Mouse (Mus musculus): ENCODE data around the gene Snurf.

Snurf gene

GRCm38 (mm10) chr7:60004606-60005330, at the start of gene Snurf, which contains the start of gene Gm38393:
Snurf (minus strand) TSS chr7:60005049.
Gm38393 (minus strand) TSS chr7:60005064.
- CTCF ChIA-PET = no interaction called here

GRCm38 (mm10) chr7:60047481-60048201, 42.8 kb upstream of the Snurf start:
- CTCF ChIA-PET = no interaction called here

- CTCF ChIA-PET = no interaction called here
These were observed 8.3 kb upstream of the Snurf start for GRCm38 (mm10) chr7:60013186-60013585.

DNA sequence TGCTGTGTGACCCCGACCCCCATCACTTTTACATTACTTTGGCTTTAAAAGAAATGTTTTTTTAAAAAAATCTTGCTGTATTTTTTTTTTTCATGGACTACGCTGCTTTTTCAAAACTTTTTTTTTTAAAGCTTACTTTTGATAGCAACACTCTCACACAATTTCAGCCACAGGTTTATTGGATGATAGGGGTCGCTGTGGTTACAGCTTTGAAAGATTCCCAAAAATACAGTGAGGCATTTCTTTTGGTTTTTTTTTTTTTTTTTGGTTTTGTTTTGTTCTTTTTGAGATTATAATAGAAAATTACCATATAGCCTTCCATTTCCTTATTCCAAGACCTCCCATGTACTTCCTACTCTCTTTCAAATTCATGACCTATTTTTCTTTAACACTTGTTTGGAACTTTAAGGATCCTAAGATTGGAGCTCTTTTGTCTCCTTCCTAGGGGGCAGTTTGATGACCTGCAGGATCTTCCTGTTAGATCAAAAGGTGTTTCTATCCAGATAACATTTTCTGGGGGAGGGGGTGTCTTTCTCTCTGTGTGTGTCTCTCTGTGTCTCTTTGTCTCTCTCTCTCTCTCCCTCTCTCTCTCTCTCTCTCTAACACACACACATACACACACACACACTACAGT, 3.0 kb upstream of the Snurf start:
- CTCF ChIA-PET = no interaction called here

DNA sequence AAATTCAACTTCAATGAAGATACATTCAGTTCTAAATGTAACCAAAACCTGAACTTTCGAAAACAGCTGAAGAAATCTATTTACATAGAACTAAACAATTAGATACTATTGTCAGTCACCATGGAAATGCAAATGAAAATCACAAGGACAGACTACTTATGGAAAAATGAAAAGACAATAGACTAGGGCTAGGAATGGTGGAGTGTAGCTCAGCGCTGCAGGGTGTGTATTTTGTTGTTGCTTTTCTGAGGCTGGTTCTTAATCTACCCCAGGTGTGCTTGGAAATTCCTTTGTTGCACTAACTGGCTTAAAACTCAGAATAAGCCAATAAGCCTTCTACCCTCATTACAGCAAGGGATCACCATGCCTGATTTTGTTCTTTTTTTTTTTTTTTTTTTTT, 1.4 kb upstream of the Snurf start:
- CTCF ChIA-PET = no interaction called here

- CTCF ChIA-PET = no interaction called here
These were observed 786 bp downstream of the Snurf start for GRCm38 (mm10) chr7:60003921-60004605.

DNA sequence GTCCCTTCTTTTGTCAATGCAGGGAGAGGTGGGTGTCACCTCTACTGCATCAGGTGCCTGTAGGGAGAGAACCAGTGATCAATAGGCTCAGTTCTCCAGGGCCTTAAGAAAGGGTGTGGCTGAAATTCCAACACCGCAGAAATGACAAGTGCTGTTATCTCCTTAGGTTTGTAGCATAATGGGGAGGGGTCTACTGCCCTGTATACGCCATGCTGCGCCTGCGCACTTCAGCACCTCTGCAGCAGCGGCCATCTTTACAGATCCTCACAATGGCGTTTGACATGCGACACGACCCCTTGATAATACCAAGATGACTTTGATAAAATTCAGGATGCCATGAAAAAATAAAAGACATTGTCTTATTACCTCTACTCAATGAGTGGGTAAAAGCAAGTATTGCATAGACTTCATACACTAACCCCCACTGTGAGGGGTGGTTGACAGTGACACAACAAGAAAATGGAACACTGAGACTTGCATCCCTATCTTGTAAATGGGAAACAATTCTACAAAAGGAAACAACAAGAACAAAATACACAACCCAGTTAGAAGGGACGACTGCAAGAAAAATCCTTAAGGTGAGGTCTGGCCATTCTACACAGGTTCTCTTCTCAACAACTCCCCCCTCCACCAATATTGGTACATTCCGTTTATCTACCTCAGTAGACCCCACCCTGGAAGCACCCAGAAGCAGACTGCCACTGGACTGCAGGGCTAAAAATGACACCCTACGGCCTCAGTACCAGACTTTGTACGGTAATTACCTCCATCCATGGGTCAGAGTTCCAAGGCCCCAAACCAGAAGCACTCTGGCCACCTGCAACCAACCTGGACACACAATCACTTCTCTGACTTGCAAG, 1.6 kb downstream of the Snurf start:
- CTCF ChIA-PET = no interaction called here

DNA sequence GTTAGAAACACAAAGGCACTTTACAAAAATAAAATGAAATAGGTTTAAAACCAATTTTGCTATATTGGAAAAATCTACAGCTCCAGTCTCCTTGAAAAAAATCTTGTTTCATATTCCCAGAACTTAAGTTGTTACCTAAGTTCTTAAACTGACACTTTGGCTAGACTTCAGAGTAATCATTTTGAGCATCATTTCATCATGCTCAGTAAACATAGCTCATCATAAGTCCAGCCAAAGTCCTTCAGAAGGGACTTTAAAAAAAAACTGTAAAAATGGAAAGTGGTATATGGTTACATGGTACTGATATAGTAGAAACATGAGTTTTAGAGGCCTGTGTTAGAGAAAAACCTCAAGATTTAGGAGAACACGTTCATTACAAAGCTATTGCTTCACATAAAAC, 26.2 kb downstream of the Snurf start:
- CTCF ChIA-PET = no interaction called here
